Mouse (Mus musculus) ES-Bruce4 (cell line): ENCODE results near the gene Xpo4. TPM values are rescaled to one million over a fixed set of nuclear protein-coding genes. Genes with fewer than 3 reads are reported as not detected.

Source experiments
- H3K27ac ChIP-seq: 2 replicates; pipeline ENCODE4 v1.5.1; 2012; ENCODE audit warnings: low read length, inconsistent platforms; ENCODE audit not compliant: insufficient read depth
- H3K27me3 ChIP-seq: 2 replicates; pipeline ENCODE4 v1.6.1; 2012; ENCODE audit warnings: mild to moderate bottlenecking, low read length, inconsistent platforms; ENCODE audit not compliant: control insufficient read depth, poor library complexity, insufficient read depth, severe bottlenecking
- H3K36me3 ChIP-seq: 2 replicates; pipeline ENCODE4 v1.6.1; 2012; ENCODE audit warnings: inconsistent platforms, mild to moderate bottlenecking, low read length, moderate library complexity; ENCODE audit not compliant: control insufficient read depth, poor library complexity, insufficient read depth, severe bottlenecking
- H3K4me1 ChIP-seq: one replicate; pipeline ENCODE4 v1.8.1; 2011; ENCODE audit warnings: low read length; ENCODE audit not compliant: control insufficient read depth, insufficient read depth
- H3K4me3 ChIP-seq: 2 replicates; pipeline ENCODE4 v1.5.1; 2011; ENCODE audit warnings: low read depth, mild to moderate bottlenecking, low read length
- H3K9ac ChIP-seq: 2 replicates; pipeline ENCODE4 v1.6.1; 2012; ENCODE audit warnings: low read depth, mild to moderate bottlenecking, inconsistent platforms; ENCODE audit not compliant: poor library complexity, severe bottlenecking
- H3K9me3 ChIP-seq: replicated peaks from 2 replicates; pipeline ENCODE4 v1.6.1; 2012; ENCODE audit warnings: mild to moderate bottlenecking, low read length, inconsistent platforms; ENCODE audit not compliant: control insufficient read depth, poor library complexity, insufficient read depth, severe bottlenecking
- CTCF ChIP-seq: IDR thresholded peaks from one replicate; pipeline ENCODE4 v1.8.1; 2011; ENCODE audit warnings: low read depth, low read length
- EP300 ChIP-seq: IDR thresholded peaks from 2 replicates; pipeline ENCODE4 v1.6.1; 2011; ENCODE audit warnings: low read depth, low read length; ENCODE audit not compliant: insufficient read depth
- POLR2A ChIP-seq: IDR thresholded peaks from one replicate; pipeline ENCODE4 v1.8.1; 2011; ENCODE audit warnings: low read length; ENCODE audit not compliant: insufficient read depth
- polyA plus RNA-seq: library from polyadenylated mRNA; stranded (reverse); fragments of >200 nt; gene quantifications from 2 replicates; pipeline ENCODE4 v1.2.4, GENCODE M21; 2011; ENCODE audit warnings: low read depth; ENCODE audit not compliant: missing spikeins, insufficient read depth, insufficient read length

The Xpo4 gene
- polyA plus RNA-seq, 1 experiment: 64.1 TPM

- no peak for TF ChIP-seq CTCF
- TF ChIP-seq EP300: no peak
- TF ChIP-seq POLR2A: no peak
- H3K36me3 ChIP-seq: peaks cover 3% of the 10 kb centered on the region
- H3K9ac ChIP-seq: no peak overlapping the region
- no peaks in the 10 kb centered on the region for H3K4me1 ChIP-seq
- H3K4me3 ChIP-seq: no peak overlapping the region
- H3K9me3 ChIP-seq: no peaks in the 10 kb centered on the region
- no peak overlapping the region for H3K27ac ChIP-seq
- H3K27me3 ChIP-seq: no peaks in the 10 kb centered on the region
These were observed 90.2 kb downstream of the Xpo4 start for GRCm38 (mm10) chr14:57574792-57575587.

GRCm38 (mm10) chr14:57571155-57572133 is 93.8 kb downstream of the Xpo4 start, which contains the start of gene Eef1akmt1:
Gene Eef1akmt1, minus strand, starts transcription at chr14:57571612.
- TF ChIP-seq POLR2A (peak; percentile 97), CTCF (no peak), EP300 (peak; percentile 52; the same call in 1 of the 2 replicates)
- Histone ChIP-seq H3K9me3 (no peaks in the 10 kb centered on the region), H3K4me3 (peak within 1 kb of the TSS; percentile 73), H3K27me3 (no peaks in the 10 kb centered on the region), H3K36me3 (no peaks in the 10 kb centered on the region), H3K9ac (peak within 1 kb of the TSS; percentile 72), H3K4me1 (no peaks in the 10 kb centered on the region), H3K27ac (peak within 1 kb of the TSS; percentile 57)

- Histone ChIP-seq H3K4me1 (no peaks in the 10 kb centered on the region), H3K36me3 (no peaks in the 10 kb centered on the region), H3K9me3 (no peaks in the 10 kb centered on the region), H3K4me3 (no peak overlapping the region), H3K9ac (no peak overlapping the region), H3K27me3 (no peaks in the 10 kb centered on the region), H3K27ac (no peak overlapping the region)
- TF ChIP-seq CTCF (no peak), EP300 (no peak)
These were observed 99.6 kb downstream of the Xpo4 start for GRCm38 (mm10) chr14:57565626-57566025.

GRCm38 (mm10) chr14:57556922-57557321 is 108.3 kb downstream of the Xpo4 start:
- Histone ChIP-seq H3K4me3 (no peak overlapping the region), H3K9me3 (no peaks in the 10 kb centered on the region), H3K36me3 (no peaks in the 10 kb centered on the region), H3K9ac (no peak overlapping the region), H3K4me1 (peaks cover 3% of the 10 kb centered on the region), H3K27ac (no peak overlapping the region), H3K27me3 (no peaks in the 10 kb centered on the region)
- TF ChIP-seq EP300 (no peak), CTCF (no peak), POLR2A (no peak)

GRCm38 (mm10) chr14:57555471-57556070 is 109.7 kb downstream of the Xpo4 start:
- Histone ChIP-seq H3K36me3 (no peaks in the 10 kb centered on the region), H3K4me1 (peaks cover 3% of the 10 kb centered on the region), H3K4me3 (no peak overlapping the region), H3K27ac (no peak overlapping the region), H3K9ac (no peak overlapping the region), H3K27me3 (no peaks in the 10 kb centered on the region), H3K9me3 (no peaks in the 10 kb centered on the region)
- TF ChIP-seq POLR2A (no peak), CTCF (no peak), EP300 (no peak)
